Mouse (Mus musculus): ENCODE measurements around the gene Bmp6.

Gene Bmp6

DNA sequence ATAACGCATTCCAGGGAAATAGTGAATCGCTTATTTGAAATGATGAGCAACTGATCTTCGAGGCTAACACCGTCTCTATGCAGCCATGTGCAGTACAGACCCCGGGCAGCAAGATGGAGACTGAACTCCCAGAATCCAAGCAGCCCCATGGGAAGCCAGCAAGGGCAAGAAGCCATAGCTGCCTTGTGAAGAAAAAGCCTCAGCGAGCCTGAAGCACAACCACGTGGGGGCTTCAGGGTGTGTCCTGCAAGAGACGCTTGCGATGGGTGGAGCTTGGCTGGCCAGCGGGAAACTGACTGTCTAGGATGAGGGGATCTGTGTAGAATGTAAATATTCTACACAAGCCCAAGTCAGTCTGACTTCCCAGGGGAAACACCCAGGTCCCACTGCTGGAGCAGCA, 167.1 kb downstream of the Bmp6 start:
- DNase-seq (ENCODE audit: low read depth, low spot score), result no peak

- no peak for DNase-seq (ENCODE audit: low read depth, low spot score)
These were observed 169.0 kb downstream of the Bmp6 start for GRCm38 (mm10) chr13:38513921-38514320.

DNA sequence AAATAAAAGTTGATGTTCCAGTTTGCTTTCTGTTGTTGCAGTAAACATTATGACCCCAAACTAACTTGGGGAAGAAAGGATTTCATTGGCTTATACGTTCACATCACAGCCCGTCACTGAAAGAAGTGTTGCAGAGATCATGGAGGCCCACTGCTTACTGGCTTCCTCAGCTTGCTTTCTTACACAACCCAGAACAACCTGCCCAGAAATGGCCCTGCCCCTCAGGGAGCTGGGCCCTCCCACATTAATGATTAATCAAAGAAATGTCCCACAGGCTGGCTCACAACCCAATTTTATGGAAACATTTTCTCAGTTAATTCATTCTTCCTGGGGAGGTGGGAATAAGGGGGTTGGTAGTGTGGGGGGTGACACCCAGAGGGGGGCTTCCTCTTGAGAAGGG, 170.5 kb downstream of the Bmp6 start:
- no peak for DNase-seq (ENCODE audit: low read depth, low spot score)

GRCm38 (mm10) chr13:38515845-38516244, 170.9 kb downstream of the Bmp6 start:
- no peak for DNase-seq (ENCODE audit: low read depth, low spot score)

DNA sequence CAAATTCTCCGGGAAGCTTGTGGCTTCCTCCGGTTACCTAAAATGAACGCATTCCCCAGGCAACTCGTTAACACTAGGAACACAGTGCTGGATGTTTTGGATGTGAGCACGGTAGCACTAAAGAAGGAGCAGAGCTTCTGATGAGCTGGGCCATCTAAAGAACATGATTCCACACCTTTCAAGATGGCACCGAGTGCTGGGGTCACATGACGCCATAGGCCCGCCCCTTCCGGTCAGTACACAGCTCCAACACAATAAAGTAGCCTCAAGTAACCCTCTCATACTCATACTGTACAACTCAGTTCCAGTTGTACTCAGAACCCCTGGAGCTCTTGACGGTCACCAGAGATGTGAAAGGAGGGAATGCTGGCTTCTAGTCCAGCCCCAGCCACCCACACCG, 171.7 kb downstream of the Bmp6 start:
- DNase-seq (ENCODE audit: low read depth, low spot score), result no peak

GRCm38 (mm10) chr13:38520299-38520698, 175.4 kb downstream of the Bmp6 start:
- no peak for DNase-seq (ENCODE audit: low read depth, low spot score)

DNA sequence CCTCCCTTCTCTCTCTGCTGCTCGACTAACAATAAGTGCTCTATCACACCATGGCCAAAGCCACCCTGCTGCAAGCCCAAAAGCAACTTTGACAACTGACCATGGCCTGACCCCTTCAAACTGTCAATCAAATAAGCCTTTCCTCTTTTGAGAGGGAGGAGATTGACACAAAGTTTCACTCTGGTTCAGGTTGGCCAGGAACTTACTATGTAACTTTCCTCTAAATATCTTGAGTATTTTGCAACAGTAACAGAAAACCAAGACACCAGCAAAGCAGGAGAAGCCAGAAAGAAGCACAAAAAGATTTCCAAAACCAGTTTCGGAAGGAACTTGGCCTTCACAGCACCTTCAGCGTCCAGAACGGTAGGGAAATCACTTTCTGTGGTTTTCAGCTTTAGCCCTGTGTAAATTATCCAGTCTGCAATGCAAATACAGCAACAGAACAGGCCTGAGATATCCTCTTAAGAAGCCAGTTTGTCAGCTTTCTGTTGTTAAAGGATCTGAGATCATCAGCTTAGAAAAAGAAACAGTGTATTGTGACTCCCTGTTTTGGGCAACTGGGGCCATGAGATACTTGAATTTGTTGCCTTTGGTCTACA, 177.2 kb downstream of the Bmp6 start:
- no peak for DNase-seq (ENCODE audit: low read depth, low spot score)

DNA sequence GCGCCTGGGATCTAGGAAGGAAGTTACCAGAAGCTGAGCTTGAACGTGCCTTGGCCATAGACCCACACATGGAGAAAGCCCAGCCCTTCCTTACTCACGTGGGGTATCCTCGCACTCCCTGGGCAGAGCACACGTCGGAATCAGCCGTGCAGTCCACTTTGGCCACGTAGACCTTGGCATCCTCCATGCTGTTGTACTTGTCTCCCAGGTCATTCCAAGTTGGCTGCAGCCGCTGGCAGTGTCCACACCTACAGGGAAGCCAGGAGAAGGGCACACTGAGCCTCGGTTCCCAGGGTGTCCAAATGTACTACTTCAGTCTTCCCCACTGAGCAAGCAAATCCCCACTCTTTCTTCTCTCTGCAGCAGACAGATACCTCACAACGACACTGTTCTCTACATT, 178.3 kb downstream of the Bmp6 start:
- no peak for DNase-seq (ENCODE audit: low read depth, low spot score)

DNA sequence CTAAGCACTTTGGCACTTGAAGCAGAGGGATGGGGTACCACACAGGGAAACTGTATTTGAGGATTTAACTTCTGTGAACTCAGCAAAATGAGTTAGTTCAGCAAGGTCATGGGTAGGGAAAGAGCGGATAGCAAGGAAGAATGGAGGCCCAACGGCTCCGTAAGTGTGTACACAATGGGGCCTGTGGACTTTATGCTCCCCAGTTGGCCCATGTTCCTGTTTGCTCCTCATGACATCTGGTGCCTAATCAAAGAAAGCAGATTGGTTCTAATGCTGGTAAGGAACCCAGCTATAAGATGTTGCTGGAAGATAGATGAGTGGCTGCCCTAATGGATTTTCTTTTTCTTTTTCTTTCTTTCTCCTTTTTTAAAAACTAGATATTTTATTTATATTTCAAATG, 180.4 kb downstream of the Bmp6 start:
- no peak for DNase-seq (ENCODE audit: low read depth, low spot score)

DNA sequence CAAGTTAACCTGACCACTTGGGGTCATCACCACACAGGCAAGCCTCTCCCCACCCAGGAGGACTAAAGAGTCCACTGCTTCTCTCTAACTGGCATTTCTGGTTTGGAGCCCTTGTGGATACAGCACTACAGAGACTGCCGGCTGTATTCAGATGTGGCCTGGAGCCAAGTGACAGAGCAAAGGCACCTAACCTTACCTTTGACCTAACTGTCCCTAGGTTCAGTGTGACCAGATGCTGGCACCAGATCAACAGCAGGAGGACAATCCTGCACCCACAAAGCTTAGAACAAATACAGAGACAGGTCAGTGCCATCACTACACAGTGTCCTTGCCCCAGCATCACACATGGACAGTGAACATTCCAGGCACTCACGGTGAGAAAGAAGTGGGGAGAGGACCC, 181.2 kb downstream of the Bmp6 start:
- no peak for DNase-seq (ENCODE audit: low read depth, low spot score)

DNA sequence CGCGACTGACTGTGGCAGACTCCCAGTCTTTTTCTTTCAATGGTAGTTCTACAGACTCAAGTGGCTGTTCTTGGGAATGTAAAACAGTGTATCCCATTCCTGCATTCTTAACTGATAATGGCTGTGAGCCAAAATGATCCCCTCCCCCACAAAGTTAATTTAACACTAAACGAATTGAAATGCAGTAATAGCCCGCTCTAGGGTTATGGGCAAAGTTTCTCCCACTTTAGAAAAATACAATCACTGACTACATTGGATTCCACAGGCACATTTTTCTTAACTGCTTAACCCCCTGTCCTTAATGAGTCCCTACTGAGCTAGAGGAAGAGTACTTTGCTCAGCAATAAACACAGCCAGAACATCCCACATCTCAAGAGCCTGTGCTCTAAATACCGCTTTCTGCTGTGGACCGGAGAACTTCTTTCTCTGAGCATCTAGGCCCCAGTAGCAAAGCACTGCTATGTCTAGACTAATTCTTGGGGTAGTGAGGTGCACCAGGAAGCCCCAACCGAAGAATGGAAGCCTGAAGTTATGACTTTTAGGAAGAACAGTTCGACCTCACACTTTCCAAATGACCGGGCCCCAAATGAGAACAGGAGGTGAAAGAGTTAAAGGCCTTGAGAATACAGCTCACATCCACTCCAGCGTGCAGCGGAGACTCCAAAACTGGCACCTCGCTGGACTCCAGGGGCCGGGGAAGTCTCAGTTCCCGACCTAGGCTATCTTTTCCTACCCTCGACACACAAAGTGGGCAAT, 182.3 kb downstream of the Bmp6 start:
- DNase-seq (ENCODE audit: low read depth, low spot score), result no peak

GRCm38 (mm10) chr13:38527797-38528650, 183.1 kb downstream of the Bmp6 start:
- peak; percentile 90 for DNase-seq (ENCODE audit: low read depth, low spot score)

DNA sequence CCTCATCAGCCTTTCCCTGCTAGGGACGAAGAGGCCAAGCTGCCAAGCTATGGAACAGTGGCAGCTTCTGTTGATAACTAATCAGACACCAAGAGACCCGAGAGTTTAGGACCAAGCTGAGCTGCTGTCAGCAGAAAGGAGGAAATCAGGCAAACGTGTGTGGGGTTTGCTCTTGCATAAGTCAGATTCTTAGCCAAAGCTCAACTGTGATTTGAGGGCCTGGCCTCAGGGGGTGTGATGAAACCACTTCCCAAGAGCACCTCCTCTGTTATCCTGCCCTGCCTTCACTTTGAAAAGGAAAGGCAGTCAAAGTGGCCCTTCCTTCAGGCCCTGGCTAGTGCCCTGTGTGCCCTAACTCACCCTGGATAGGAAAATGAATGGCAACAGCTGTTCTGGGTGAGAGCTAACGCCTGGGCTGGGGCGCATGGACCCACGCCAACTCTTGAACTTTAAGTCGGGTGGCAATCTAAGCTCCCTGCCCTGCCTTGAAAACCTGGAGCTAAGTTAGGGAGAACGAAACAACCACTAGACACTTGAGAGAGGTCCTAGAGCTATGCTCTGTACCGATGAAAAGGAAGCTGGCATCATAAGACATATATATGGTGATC, 183.9 kb downstream of the Bmp6 start, which contains the start of gene Txndc5:
Gene Txndc5 (minus strand): TSS at position 138 of the 608 bp plus-strand sequence.
- no peak for DNase-seq (ENCODE audit: low read depth, low spot score)

DNA sequence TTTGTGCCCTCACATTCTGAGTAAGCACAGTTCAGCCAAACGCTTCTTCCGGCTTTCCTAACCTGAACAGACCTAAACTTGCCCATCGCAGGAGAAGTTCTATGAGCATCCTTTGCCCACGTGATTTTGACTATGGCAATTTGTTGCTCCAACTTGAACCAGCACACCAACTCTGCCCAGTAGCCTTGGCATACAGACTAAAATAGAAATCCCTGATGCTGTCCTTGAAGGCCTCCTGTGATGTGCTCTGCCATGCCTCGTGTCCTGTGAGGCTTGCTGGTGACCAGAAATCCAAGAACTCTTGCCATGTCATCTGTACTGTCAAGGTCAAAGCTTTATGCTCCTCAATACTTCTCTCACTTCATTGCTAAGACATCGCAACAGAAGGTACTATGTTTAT, 184.7 kb downstream of the Bmp6 start:
- DNase-seq (ENCODE audit: low read depth, low spot score), result no peak

GRCm38 (mm10) chr13:38531498-38531897, 186.6 kb downstream of the Bmp6 start:
- no peak for DNase-seq (ENCODE audit: low read depth, low spot score)

- no peak for DNase-seq (ENCODE audit: low read depth, low spot score)
These were observed 188.6 kb downstream of the Bmp6 start for GRCm38 (mm10) chr13:38533461-38533860.

GRCm38 (mm10) chr13:38534016-38534415, 189.1 kb downstream of the Bmp6 start:
- no peak for DNase-seq (ENCODE audit: low read depth, low spot score)

GRCm38 (mm10) chr13:38534731-38535130, 189.8 kb downstream of the Bmp6 start:
- DNase-seq (ENCODE audit: low read depth, low spot score), result no peak

- DNase-seq (ENCODE audit: low read depth, low spot score), result no peak
These were observed 192.6 kb downstream of the Bmp6 start for GRCm38 (mm10) chr13:38537521-38537920.

GRCm38 (mm10) chr13:38539192-38539900, 194.4 kb downstream of the Bmp6 start:
- DNase-seq (ENCODE audit: low read depth, low spot score), result no peak

GRCm38 (mm10) chr13:38543455-38544125, 198.7 kb downstream of the Bmp6 start:
- DNase-seq (ENCODE audit: low read depth, low spot score), result no peak

Measured in CD4-positive helper T cell, adult 2 months (primary cell).